Mouse (Mus musculus): ENCODE measurements around the gene Sema4d. TPM values are rescaled to one million over a fixed set of nuclear protein-coding genes. Genes with fewer than 3 reads are reported as not detected.
A peak's percentile ranks its signal among the peaks of the same experiment; 100 is the strongest.

The Sema4d gene
- polyA plus RNA-seq, 1 experiment from 2014 or later: 15.1 TPM

DNA sequence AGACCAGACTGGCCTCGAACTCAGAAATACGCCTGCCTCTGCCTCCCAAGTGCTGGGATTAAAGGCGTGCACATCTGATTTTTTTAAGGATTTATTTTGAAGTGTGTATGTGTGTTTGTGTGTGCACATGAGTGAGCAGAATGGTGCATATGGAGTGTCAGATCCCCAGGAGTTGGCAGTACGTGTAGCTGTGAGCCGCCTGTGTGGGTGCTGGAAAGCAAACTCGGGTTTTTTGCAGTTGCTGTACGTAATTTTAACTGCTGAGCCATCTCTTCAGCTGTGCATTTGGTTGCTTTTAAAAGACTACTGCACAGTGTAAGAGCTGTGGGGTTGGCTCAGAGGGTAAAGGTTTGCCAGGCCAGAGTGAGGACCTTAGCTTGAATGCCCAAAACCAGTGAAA, 134.0 kb downstream of the Sema4d start:
- Histone ChIP-seq H3K4me3 (no peak overlapping the region), H3K27ac (no peak overlapping the region), H3K4me2 (no peak overlapping the region), H3K36me3 (replicated peaks) (peaks cover 62% of the 10 kb centered on the region), H3K9me3 (no peaks in the 10 kb centered on the region), H3K9ac (no peak overlapping the region), H3K4me1 (no peaks in the 10 kb centered on the region), H3K27me3 (replicated peaks) (no peaks in the 10 kb centered on the region)
- WGBS: 94% methylated on average over 7 of the region's 7 CpGs
- no peak for ATAC-seq (replicated peaks)

DNA sequence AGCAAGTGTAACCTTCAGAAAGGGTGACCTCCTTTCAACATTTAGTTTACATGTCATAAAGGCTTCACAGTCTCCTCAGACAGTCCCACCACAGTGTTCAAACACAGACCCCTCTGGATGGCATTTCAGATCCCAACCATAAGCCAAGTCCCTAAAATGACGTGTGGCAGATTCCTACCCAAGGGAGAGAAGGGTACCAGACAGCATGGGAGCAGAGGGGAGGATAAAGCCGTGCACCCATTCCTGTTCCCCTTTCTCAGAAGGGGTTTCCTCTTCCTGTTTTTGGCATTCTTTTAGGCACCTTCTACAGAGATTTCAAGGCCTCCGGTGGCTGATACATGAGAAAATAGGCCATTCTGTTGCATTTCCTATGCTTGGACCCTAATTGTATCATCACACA, 135.5 kb downstream of the Sema4d start:
- H3K4me3 ChIP-seq: no peak overlapping the region
- H3K27ac ChIP-seq: no peak overlapping the region
- peaks cover 57% of the 10 kb centered on the region for H3K36me3 ChIP-seq (replicated peaks)
- no peak overlapping the region for H3K9ac ChIP-seq
- H3K4me1 ChIP-seq: no peaks in the 10 kb centered on the region
- H3K9me3 ChIP-seq: no peaks in the 10 kb centered on the region
- H3K4me2 ChIP-seq: no peak overlapping the region
- no peaks in the 10 kb centered on the region for H3K27me3 ChIP-seq (replicated peaks)
- 99% methylated on average over 3 of the region's 3 CpGs for WGBS
- ATAC-seq (replicated peaks): no peak

DNA sequence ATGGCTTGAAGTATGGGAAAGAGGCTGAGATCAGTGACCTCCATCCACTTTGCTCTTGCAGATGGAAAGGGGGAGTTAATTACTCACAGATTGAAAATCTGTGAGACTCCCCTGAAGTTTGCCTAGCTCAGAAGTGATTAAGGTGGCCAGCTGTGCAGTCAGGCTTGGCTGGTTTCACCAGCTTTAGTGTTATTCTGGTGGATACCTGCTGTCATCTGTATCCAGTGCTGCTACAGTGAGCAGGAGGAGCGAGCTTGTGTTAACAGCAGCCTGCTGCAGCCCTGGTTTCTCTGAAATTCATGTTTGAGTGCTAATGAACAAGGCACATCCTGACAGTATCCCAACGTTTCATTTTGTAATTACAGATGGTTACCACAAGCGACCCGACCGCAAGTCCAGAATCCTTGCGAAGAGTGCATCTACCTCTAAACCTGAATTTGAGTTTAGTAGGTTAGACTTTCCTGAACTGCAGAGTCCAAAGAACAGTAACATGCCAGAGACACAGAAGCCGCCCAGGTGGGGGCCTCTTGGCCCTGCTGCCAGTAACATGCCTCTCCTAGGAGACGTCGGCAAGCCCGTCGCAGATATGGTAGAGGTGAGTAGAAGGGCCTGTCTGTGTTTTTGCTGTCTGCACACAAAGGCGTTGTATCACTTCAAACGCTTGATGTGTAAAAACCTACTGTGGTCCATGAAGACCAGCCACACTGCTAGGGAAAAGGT, 136.9 kb downstream of the Sema4d start:
- no peaks in the 10 kb centered on the region for H3K27me3 ChIP-seq (replicated peaks)
- ATAC-seq (replicated peaks): no peak
- no peak overlapping the region for H3K9ac ChIP-seq
- 93% methylated on average over 13 of the region's 13 CpGs for WGBS
- peaks cover 45% of the 10 kb centered on the region for H3K36me3 ChIP-seq (replicated peaks)
- H3K4me1 ChIP-seq: peaks cover 8% of the 10 kb centered on the region
- no peak overlapping the region for H3K4me3 ChIP-seq
- H3K4me2 ChIP-seq: no peak overlapping the region
- no peak overlapping the region for H3K27ac ChIP-seq
- no peaks in the 10 kb centered on the region for H3K9me3 ChIP-seq

DNA sequence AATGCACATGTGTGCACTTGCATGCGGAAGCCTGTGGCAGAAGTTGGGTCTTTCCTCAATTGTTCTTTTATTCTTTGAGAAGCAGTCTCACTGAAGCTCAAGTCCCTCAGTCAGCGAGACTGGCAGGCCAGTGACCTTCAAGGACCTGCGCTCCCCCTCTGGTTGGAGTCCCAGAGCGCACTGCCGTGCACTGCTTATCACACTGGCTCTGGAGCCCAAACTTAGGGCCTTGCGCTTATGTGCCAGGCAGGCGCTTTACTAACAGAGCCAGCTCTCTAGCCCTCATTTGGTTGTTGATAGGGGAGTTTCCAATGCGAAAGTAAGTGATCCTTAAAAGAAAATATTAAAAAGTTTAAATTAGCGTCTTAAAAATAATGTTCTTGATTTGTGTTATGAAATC, 139.6 kb downstream of the Sema4d start:
- H3K4me2 ChIP-seq: no peak overlapping the region
- peaks cover 24% of the 10 kb centered on the region for H3K36me3 ChIP-seq (replicated peaks)
- no peaks in the 10 kb centered on the region for H3K9me3 ChIP-seq
- H3K27me3 ChIP-seq (replicated peaks): no peaks in the 10 kb centered on the region
- H3K4me1 ChIP-seq: peaks cover 15% of the 10 kb centered on the region
- no peak overlapping the region for H3K9ac ChIP-seq
- H3K4me3 ChIP-seq: no peak overlapping the region
- no peak overlapping the region for H3K27ac ChIP-seq
- WGBS: 93% methylated on average over 9 of the region's 9 CpGs
- no peak for ATAC-seq (replicated peaks)

DNA sequence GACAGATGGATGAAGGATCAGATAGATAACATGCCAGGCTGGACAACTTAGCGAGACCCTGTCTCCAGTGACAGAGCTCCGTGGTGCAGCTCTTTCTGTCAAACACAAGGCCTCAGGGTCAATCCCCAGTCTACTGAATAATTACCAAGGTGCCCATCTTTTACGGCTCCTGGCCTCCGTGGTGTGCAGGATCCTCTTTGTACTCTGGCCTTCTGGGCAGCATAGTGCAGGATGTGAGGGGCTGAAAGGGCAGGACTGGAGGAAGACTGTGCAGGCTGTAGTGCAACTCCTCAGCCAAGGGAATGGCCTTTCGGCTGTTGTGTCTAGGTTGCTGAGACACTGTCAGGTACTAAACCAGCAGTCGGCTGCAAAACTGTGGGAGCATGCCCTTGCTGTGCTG, 140.4 kb downstream of the Sema4d start:
- Histone ChIP-seq H3K27ac (no peak overlapping the region), H3K9me3 (no peaks in the 10 kb centered on the region), H3K4me2 (no peak overlapping the region), H3K9ac (no peak overlapping the region), H3K27me3 (replicated peaks) (no peaks in the 10 kb centered on the region), H3K36me3 (replicated peaks) (peaks cover 19% of the 10 kb centered on the region), H3K4me1 (peaks cover 15% of the 10 kb centered on the region), H3K4me3 (no peak overlapping the region)
- ATAC-seq (replicated peaks): no peak
- 93% methylated on average over 6 of the region's 6 CpGs for WGBS

DNA sequence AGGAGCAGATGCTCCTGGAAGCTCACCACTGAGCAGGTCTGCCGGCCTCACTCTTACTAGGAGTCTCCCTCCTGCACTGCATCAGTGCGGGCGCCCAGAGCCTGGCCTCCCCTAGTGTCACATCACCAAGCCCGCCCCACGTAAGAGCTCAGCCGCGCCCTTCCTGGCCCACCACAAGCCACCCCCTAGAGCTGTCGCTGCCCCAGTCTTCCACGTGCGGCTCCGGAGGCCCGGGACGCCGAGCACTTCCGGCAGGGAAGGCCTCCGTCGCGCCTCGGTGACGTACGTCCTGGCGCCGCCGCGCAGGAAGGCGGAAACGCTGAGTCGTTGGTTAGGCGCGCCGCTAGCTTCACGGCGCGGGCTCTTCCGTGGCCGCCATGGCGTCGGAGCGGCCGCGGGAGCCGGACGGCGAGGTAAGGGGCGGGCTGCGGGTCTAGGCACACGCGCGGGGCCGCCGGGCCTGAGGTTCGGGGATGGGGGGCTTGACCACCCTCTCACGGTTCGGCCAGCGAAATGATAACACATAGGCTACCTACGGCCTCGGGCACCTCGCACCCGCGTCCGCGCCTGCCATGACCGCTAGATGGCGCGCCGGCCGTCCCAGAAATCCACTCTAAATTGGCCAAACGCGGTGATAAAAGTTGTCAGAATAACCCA, 142.0 kb downstream of the Sema4d start, which contains the start of gene Secisbp2:
Secisbp2 (plus strand) TSS at position 290 of the 657 bp plus-strand sequence.
- H3K4me1 ChIP-seq: peaks cover 15% of the 10 kb centered on the region
- H3K4me2 ChIP-seq: peak within 1 kb of the TSS; percentile 95
- H3K27ac ChIP-seq: peak within 1 kb of the TSS; percentile 93
- H3K27me3 ChIP-seq (replicated peaks): no peaks in the 10 kb centered on the region
- H3K4me3 ChIP-seq: peak within 1 kb of the TSS; percentile 90
- H3K9me3 ChIP-seq: no peaks in the 10 kb centered on the region
- peaks cover 7% of the 10 kb centered on the region; the same call in 1 of the 2 replicates for H3K36me3 ChIP-seq (replicated peaks)
- peak; percentile 98 for ATAC-seq (replicated peaks)
- WGBS: under 1% methylated on average over 69 of the region's 69 CpGs
- H3K9ac ChIP-seq: peak within 1 kb of the TSS; percentile 84

DNA sequence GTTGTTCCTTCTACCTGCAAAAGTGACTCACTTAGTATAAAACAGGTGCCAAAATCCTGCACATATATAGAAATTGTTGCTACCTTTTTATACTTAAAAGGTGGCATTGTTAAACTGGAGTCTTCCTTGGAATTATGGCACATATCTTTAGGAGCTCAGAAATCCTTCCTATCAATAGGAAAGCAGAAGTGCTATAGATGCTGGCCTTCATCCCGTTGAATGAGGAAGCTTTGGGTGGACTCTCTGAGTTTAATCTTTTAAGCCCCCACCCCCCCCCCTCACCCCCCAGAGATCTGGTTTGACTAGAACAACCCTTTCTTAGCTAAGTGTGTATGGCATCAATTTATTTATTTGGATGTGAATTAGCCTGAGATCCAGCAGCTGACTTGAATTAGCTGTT, 143.8 kb downstream of the Sema4d start:
- ATAC-seq (replicated peaks): no peak
- Histone ChIP-seq H3K4me3 (no peak overlapping the region), H3K9ac (no peak overlapping the region), H3K9me3 (no peaks in the 10 kb centered on the region), H3K36me3 (replicated peaks) (no peaks in the 10 kb centered on the region), H3K4me1 (peaks cover 23% of the 10 kb centered on the region), H3K27me3 (replicated peaks) (no peaks in the 10 kb centered on the region), H3K4me2 (no peak overlapping the region), H3K27ac (no peak overlapping the region)
- WGBS: 53% methylated on average over 1 of the region's 1 CpGs

DNA sequence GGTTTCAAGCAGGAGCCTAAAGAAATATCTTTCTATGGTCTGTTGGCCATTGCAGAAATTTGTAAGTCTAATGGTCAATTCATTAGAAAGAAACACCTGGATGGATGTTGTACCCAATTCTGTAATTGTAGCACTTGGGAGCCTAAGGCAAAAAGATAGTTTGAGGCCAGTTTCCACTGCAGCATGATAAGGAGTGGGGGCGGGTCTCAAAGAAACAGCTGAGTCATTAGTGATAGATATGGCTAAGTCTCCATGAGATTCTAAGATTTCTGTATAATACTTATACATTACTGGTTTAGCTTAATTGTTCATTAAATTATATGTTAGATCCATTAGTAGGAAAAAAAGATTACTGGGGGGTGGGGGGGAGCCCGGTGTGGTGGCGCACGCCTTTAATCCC, 145.3 kb downstream of the Sema4d start:
- whole genome bisulfite sequencing: 91% methylated on average over 4 of the region's 4 CpGs
- Histone ChIP-seq H3K36me3 (replicated peaks) (no peaks in the 10 kb centered on the region), H3K27ac (no peak overlapping the region), H3K4me2 (no peak overlapping the region), H3K9ac (no peak overlapping the region), H3K27me3 (replicated peaks) (no peaks in the 10 kb centered on the region), H3K9me3 (no peaks in the 10 kb centered on the region), H3K4me1 (peaks cover 23% of the 10 kb centered on the region), H3K4me3 (no peak overlapping the region)
- ATAC-seq (replicated peaks): no peak

DNA sequence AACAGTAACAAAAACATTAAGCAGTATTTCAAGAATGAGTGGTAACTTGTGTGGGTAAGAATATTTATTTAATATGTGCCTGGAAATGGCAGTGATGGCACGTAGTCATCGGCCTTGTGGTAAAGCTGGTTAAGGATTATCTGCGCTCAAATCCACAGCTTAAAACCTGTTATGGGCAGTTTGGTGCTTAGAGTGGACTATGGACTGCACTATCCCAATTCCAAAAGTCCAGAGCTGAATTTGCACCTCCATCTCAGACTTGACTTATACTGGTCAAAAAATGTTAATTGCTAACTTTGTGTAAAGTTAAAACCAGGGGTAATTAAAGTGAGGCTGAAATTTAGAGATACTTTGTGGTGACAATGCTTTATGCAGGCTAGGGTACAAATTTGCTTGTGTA, 145.8 kb downstream of the Sema4d start:
- Histone ChIP-seq H3K36me3 (replicated peaks) (no peaks in the 10 kb centered on the region), H3K4me3 (no peak overlapping the region), H3K4me1 (peaks cover 23% of the 10 kb centered on the region), H3K4me2 (no peak overlapping the region), H3K27ac (no peak overlapping the region), H3K27me3 (replicated peaks) (no peaks in the 10 kb centered on the region), H3K9ac (no peak overlapping the region), H3K9me3 (no peaks in the 10 kb centered on the region)
- ATAC-seq (replicated peaks): no peak
- 86% methylated on average over 3 of the region's 3 CpGs for WGBS

DNA sequence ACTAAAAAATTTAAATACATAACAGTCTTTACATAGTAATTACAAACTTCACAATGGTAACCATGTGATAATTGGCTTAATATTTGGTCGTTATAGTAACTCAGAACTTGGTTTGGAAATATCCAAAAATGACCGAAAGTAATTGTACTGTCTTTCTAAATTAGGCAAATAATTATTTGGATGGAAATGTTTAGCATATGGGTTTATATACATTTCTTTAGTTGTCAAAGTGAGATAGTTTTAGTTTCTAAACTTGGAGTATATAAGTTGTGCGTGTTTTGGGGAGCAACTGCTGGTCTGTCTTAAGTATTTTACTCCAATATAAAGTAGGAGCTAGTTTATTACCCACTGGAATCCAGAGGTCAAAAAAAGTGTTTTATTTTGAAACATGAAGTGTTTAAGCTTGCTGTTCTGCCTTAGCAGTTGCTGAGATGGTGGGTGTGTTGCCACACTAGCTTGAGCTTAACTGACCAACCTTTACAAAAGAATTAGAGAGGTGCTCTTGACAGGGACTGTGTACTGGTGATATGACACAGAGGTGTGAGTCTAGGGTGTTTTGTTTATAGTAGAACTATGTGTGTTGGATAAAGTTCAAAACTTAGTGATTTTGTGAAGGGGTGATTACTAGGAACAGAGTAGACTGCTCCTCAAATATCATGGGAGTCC, 147.1 kb downstream of the Sema4d start:
- no peak overlapping the region for H3K9ac ChIP-seq

DNA sequence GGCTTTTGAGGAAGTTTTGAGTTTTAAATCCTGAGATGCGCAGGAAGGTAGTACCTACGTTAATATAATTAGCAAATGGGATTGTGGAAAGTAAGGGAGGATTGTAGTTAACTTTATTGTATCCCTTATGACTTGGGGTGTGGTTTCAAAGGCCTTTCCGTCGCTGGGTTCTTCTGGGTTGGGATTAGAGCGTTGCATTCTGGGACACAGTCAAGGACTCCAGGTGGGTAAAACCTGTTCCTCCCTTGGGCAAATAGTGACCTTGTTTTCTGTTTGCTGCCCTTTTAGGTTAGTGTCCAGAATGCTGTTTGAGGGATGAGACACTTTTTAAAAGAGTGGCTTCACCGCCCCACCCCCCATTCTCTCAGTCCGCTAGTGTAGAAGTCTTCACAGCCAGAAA, 147.7 kb downstream of the Sema4d start:
- WGBS: under 1% methylated on average over 7 of the region's 7 CpGs
- H3K36me3 ChIP-seq (replicated peaks): no peaks in the 10 kb centered on the region
- ATAC-seq (replicated peaks): no peak
- no peak overlapping the region for H3K27ac ChIP-seq
- H3K4me2 ChIP-seq: peak overlapping the region; percentile 94
- no peak overlapping the region for H3K9ac ChIP-seq
- H3K4me3 ChIP-seq: peak overlapping the region; percentile 80
- peaks cover 11% of the 10 kb centered on the region for H3K4me1 ChIP-seq
- no peaks in the 10 kb centered on the region for H3K27me3 ChIP-seq (replicated peaks)
- H3K9me3 ChIP-seq: no peaks in the 10 kb centered on the region

More for the DNA sequence above, 147.1 kb downstream of the Sema4d start:
- Histone ChIP-seq H3K27me3 (replicated peaks) (no peaks in the 10 kb centered on the region), H3K4me1 (peaks cover 15% of the 10 kb centered on the region), H3K27ac (no peak overlapping the region), H3K9me3 (no peaks in the 10 kb centered on the region), H3K36me3 (replicated peaks) (no peaks in the 10 kb centered on the region), H3K4me3 (peak overlapping the region; percentile 80), H3K4me2 (peak overlapping the region; percentile 94; the same call in 1 of the 2 replicates)
- WGBS: 22% methylated on average over 3 of the region's 3 CpGs
- ATAC-seq (replicated peaks): no peak

All from midbrain, embryonic 15.5 days (tissue).